ENCODE assay signal across 8 mouse cellular contexts in genomic region chr12:110445775-110446174, GRCm38 (mm10). TPM values are rescaled to one million over a fixed set of nuclear protein-coding genes. Genes with fewer than 3 reads are reported as not detected.
A peak's percentile ranks its signal among the peaks of the same experiment; 100 is the strongest.
DNase-seq lines count a peak whose midpoint lies in the region; ATAC-seq and TF ChIP-seq lines count a peak whose summit lies in the region.

No protein-coding gene starts in this region.

- H3K27ac ChIP-seq in testis, adult 2 months (ENCODE audit: control insufficient read depth, insufficient read depth, low read depth, low read length), result peak overlapping the region; percentile 95
- H3K27ac ChIP-seq in liver, embryonic 11.5 days (ENCODE audit: low read depth, low read length), result 0 out of 2 replicates have a peak overlapping the region, but pooled peaks have one; percentile 16

- peak overlapping the region; percentile 92 for H3K4me3 ChIP-seq in testis, adult 2 months (ENCODE audit: control insufficient read depth, low read depth, low read length)
- H3K4me3 ChIP-seq in liver, embryonic 11.5 days (ENCODE audit: low read depth, low read length), result peak overlapping the region; percentile 85

- peak overlapping the region; percentile 83 for H3K4me2 ChIP-seq in liver, embryonic 11.5 days

- 42% methylated on average over 7 of the region's 7 CpGs for WGBS in liver, embryonic 11.5 days

- no peak for TF ChIP-seq CTCF in testis, adult 2 months (IDR thresholded peaks at IDR 0.05; ENCODE audit: control insufficient read depth, insufficient read depth, insufficient replicate concordance, low read depth, low read length)

- H3K9ac ChIP-seq in liver, embryonic 11.5 days (ENCODE audit: low read depth, low read length), result peak overlapping the region; percentile 85; the same call in 1 of the 2 replicates

- no peaks in the 10 kb centered on the region for H3K27me3 ChIP-seq in testis, adult 2 months (ENCODE audit: control insufficient read depth, insufficient read depth, low read length)
- H3K27me3 ChIP-seq in liver, embryonic 11.5 days (replicated peaks; ENCODE audit: control insufficient read depth, insufficient read depth, low read length), result 0 out of 2 replicates have a peak, but pooled peaks cover 3% of the 10 kb centered on the region

- ATAC-seq in liver, embryonic 11.5 days (replicated peaks; ENCODE audit: low FRiP score), result no peak

- no peaks in the 10 kb centered on the region for H3K9me3 ChIP-seq in liver, embryonic 11.5 days (ENCODE audit: control insufficient read depth, low read length)

- peak; percentile 12 for DNase-seq in embryo, embryonic 10.5 days (ENCODE audit: low spot score)
- DNase-seq in embryo, embryonic 11 days, result no peak
- DNase-seq in testis, postnatal 10 days (ENCODE audit: low spot score), result no peak
- DNase-seq in liver, embryonic 11.5 days (ENCODE audit: low spot score), result no peak
- DNase-seq in adrenal gland, postnatal 14 days, result no peak
- no peak for DNase-seq in ovary, postnatal 14 days (ENCODE audit: low spot score)
- no peak for DNase-seq in urinary bladder, adult 18-20 months (ENCODE audit: low spot score in 2 of 2)

- no peak for TF ChIP-seq POLR2A in testis, adult 2 months (IDR thresholded peaks at IDR 0.05; ENCODE audit: control insufficient read depth, low read depth, low read length)

- peaks cover 7% of the 10 kb centered on the region for H3K4me1 ChIP-seq in testis, adult 2 months (ENCODE audit: control insufficient read depth, insufficient read depth, low read length)
- peaks cover 6% of the 10 kb centered on the region; the same call in 1 of the 2 replicates for H3K4me1 ChIP-seq in liver, embryonic 11.5 days (replicated peaks; ENCODE audit: control insufficient read depth, insufficient read depth, low read length)

- no peaks in the 10 kb centered on the region for H3K36me3 ChIP-seq in testis, adult 2 months (ENCODE audit: control insufficient read depth, insufficient read depth, low read length)
- no peaks in the 10 kb centered on the region for H3K36me3 ChIP-seq in liver, embryonic 11.5 days (ENCODE audit: control insufficient read depth, insufficient read depth, low read length)

RNA-seq across cellular contexts. Expression of gene Ppp2r5c, which starts 1.1 kb away (rescaled TPM):
- polyA plus RNA-seq in testis, adult 2 months (2012; rRNA removed), result 196 and 202 TPM in 2 replicates
- polyA plus RNA-seq in liver, embryonic 11.5 days (2014; fragmentation: Nextera tagmentation; extraction: Ambion mirVana), result 138 and 151 TPM in 2 replicates
- 102 and 107 TPM in 2 replicates for total RNA-seq in adrenal gland, postnatal 14 days (2021)
